Mouse (Mus musculus) right cerebral cortex, adult 2 months (tissue): ENCODE data around the gene Zfp385b.

Experiments used
- DNase-seq, 2 experiments: peaks; one replicate each; pipeline ENCODE4 v3.0.0; 2021 to 2022; ENCODE audit warnings: low spot score in 2 of 2

Gene Zfp385b

GRCm38 (mm10) chr2:77382766-77383165, 436.7 kb downstream of the Zfp385b start:
- DNase-seq = no peak

DNA sequence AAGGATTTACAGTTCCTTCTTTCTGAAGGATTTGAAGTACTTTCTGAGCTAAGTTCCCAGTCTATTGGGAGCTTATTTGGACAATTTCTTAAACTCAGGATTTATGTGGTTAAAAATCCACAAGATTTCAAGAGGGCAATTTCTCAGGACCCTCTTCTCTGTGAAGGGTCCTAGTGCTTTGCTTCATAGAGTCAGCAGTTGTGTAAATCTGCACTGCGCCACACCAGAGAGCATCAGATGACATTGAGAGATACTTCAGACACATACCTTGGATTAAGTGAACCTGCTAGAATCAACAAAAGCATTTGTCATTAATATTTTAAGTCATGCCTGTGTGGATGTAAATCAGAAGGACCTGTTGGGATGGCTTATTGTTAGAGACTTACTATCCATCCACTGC, 439.5 kb downstream of the Zfp385b start:
- DNase-seq = no peak

DNA sequence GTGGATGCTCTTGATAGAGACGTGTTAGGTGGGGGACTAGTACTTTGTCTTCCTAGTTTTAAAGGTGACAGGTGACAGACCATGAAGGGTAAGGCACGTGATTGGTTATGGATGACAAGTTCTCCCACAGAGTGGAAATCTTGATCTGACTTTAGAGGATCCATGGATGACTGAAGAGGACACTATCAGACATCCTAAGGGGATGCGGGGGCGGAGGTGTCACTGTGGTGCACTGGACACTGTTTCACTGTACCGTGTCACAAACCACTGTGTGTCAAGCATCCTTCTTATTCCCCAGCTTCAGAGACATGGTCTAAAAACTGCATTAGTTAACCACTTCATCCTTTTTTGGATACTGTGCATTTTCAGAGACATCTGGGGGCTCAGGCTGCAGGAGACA, 440.1 kb downstream of the Zfp385b start:
- no peak for DNase-seq

DNA sequence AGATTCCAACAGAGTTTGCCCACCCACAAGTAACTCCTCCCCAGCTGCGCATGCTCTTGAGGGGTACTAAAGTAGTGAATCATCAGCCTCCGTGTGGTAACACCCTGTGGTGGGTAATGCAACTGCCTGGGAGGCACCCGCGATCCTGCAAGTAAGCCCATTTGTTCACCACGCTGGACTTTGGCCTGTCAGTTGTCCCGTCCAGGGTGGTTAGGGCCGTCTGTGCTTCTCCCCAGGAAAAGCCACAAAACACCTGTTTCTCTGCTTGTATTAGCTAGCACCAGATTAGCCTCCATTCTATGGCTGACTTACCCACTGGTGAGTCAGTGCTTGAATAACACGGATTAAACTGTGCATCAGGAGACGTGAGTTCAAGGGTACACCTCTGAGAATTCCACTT, 442.6 kb downstream of the Zfp385b start:
- DNase-seq = no peak

DNA sequence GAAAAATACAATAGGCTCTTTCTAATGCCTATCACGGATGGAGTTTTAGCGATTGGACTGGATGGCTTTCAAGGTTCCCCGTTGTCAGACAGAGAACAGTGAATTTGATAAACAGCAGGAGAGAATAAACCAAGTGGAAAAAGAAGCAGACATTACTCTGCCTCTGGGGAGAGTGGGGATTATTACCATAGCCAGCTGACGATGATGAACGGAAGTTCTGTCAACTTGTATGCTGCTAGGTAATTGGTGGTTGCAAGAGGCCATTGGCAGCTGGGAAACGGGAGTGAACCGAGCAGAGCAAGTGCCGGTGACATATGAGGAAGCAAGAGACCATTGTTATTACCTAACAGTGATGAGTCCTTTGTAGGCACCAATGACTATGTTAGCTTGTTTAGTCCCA, 444.3 kb downstream of the Zfp385b start:
- DNase-seq = no peak

GRCm38 (mm10) chr2:77369174-77369573, 450.3 kb downstream of the Zfp385b start:
- no peak for DNase-seq
